Mouse (Mus musculus): Measurements from ENCODE around the gene Neu2.
"Not testable (repeated sequence)": the region's sequence is repeated elsewhere in the genome, so short reads cannot be mapped to it uniquely, and the experiment has no call there.

Gene Neu2

DNA sequence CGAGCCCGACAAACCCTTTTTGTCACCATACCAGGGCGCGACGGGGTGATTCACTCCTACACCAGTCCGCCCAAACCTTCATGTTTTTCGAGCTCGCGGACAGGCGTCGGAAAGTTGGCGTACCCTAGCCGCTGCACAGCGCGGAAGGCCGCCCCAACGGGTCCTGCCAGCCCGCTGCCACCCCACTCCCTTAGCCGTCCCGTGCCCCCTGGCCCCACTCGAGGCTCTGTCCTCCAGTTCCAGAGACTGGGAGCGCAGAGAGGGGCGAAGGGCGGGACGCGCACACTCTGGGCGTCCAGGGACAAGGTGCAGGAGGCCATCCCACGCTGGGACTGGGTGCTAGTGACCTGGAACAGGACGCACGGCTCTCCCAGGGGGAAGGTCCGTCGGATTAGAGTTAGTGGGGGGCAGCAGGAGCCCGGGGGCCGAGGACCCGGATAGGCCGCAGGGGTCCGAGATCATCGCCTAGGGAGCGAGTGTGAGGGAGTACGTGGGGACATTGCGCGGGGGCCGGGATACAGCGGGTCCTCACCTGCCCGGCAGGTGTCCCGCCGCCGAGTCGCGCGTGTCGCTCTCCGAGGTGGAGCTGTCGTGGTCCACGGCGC lies at the start of gene Neu2:
Gene Neu2 (plus strand): TSS at position 329 of the 605 bp plus-strand sequence.
- DNase-seq: peak; percentile 35

DNA sequence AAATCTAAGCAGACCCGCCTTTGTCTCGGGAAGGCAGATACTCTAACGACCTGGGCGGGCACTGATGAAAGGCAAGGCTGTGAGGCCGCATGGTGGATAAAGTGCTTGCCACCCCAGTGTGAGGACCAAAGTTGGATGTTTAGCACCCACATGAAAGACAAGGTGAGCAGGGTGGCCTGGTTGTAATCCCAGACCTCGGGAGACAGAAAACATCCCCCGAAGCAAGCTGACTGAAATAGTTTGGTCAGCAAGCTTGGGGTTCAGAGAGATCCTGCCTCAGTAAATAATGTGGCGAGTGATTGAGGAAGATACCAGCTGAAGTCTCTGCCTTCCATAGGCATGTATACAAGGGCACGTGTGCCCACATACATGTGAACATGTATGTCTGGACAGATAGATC lies 42.2 kb upstream of the Neu2 start:
- DNase-seq: no peak

DNA sequence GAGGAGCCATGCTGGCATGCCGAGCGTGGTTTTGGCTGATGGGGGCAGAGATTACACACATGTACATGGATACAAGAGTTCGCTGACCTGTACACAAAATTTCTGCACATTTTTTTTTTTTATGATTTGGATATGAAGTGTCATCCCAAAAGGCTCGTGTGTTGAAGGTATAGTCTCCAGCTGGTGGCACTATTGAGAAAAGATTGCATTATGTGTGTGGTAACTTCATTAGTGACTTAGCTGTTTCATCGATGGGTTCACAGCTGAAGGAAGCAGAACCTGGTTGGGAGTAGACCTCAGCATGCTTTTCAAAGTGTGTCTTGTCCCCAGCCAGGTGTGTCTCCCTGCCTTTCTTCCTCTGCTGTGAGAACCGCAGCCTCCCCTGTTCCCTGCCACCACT lies 41.4 kb upstream of the Neu2 start:
- no peak for DNase-seq

DNA sequence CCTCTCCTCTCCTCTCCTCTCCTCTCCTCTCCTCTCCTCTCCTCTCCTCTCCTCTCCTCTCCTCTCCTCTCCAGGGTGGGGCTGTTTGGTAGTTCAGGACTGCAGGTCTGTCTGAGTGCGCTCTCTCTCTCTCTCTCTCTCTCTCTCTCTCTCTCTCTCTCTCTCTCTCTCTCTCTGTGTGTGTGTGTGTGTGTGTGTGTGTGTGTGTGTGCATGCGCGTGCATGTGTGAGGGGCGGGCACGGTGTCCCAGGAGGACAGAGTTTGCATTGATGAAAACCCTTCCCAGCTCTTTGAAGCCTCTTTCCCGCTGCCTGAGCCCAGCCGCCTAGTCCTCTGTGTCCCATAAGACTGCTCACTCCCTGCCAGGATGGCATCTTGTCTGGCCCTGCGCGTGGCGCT lies 39.7 kb upstream of the Neu2 start, which contains the start of gene Snorc:
Gene Snorc (plus strand): TSS at position 301 of the 400 bp plus-strand sequence.
- not testable (repeated sequence) for DNase-seq

DNA sequence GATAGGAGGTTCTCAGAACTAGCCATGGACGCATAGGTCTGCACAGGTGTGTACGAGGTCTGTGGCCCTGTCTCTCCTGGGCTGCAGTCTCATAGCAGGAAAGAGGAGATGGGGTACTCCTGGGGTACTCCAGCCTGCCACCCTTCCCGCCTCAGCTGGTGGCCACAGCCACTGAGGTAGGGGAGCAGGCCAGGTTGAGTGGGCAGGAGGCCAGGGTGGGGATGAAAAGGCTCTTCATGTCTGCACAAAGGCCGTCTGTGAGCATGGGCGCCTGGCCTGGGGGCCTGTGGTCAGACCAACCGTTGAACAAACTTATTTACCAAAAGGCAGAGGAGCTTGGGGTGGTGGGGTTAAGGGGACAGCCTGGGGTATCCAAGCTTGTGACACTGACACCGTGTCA lies 37.8 kb upstream of the Neu2 start:
- peak; percentile 55 for DNase-seq

DNA sequence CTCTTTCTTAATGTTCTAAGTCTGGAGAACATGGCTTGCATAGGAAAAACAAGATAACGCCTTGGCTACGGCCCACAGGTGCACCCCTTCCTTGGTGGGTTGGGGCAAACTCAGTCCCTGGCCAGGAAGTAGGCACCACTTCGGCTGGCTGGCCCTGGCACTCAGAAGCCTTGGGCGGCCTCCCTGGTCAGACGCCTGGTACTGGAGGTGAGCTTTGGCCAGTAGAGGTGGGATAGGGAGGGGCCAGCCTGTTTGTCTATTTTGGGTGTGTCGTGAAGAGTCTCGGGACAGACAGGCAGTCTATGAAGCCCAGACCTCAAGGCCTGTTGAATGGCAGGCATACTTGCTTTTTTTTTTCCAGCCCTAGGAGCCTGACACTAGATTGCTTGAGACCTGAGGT lies 37.1 kb upstream of the Neu2 start:
- DNase-seq: no peak

DNA sequence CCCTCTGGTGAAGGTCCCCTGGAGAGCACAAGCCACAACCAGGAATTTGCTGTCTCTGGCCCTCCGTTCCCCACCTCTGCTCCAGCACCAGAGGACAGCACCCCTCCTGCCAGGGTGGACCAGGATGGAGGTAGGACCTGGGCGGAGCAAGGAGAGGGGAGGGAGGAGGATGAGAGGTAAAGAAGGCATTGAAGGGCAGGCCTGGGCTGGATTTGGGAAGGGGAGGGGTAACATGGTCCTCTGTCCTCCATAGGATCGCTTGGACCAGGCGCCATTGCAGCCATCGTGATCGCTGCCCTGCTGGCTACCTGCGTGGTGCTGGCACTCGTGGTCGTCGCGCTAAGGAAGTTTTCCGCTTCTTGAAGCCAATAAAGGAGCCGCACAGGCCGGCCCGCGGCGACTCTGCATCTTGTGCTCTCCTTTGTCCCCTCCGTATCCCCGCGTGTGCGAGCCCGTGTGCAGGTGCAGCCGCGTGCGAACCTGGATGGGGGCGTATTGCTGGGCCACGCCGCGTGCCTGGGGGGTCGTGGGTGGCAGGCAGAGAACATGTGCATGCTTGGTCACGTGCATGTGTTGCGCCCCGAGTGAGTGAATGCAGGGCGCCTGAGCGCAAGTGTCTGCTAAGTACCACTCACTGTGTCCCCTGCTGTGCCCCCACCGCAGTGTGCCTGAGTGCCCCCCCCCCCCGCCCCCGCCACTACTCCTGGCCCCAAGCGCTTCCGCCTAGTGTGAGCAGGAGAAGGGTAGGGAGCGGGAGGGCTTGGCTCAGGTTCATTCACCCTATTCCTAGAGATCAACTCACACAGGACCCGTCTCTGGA lies 34.4 kb upstream of the Neu2 start:
- peak; percentile 75 for DNase-seq

DNA sequence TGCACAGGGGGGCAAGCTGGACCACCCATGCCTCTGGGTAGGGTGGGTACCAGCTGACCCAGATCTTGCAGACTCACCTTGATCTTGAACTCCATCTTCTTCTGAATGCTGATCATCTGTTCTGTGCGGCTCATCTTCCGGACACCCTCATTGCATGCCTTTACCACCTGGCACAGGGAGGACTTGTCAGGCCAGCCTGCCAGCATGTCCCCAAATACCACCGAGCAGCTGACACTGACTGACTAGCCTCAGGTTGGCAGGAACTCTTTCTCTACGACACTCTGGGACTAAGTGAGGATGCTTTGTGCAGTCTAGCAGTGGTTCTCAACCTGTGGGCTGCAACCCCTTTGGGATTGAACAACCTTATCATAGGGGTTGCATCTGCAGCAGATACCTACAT lies 27.1 kb upstream of the Neu2 start:
- no peak for DNase-seq

DNA sequence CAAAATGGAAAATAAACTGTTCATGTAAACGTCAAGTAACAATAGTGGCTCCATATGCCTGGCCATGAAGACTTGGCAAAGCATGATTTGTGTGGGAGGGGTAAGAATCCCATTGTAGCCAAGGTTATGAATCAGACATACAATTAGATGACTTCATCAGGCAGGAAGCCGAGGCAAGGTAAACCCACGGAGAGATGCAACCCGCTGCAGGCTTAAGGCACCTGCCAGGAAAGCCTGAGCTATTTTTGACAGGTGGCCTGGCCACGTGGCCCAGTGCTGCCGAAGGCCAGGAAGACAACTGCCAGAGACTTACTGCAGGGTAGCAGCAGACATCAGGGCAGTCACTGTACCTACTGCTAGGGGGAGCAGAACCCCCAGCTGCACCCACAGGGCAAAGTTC lies 23.3 kb upstream of the Neu2 start:
- DNase-seq: no peak

DNA sequence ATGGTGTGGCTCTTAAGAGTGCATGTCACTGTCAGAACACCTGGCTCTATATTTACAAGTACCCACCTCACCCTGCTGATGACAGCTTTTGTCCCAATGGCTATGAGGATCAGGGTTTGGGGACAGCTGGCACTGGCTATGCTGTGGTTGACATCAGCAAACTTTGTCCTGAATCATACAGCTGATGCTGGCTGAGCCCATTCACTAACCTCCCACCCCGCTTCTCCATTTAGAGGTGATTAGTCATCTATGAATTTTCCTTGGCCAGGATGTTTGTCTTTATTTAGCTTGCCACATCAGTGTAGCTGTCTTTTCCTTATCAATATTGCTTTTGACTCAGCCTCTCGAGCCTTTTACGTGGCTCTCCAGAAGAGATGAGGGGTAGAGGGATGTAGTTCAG lies 17.4 kb upstream of the Neu2 start:
- no peak for DNase-seq

DNA sequence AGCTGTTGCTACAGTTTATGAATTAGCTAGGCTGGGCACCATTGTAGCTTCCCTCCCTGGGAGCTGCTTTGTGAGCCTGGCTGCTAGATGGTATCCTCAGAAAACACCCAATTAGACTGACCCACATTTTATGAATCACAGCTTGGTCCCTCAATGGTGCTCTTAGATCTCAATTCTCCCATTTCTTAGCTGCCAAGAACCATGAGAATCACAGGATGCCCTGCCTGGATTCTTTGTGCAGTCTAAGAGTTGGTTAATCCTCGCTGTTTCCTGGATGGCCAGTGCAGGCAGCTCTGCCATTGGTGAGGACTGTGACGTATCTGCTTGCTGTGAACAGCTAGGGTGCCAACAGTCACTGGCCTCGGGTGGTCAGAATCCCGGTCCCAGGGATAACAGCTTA lies 16.1 kb upstream of the Neu2 start:
- no peak for DNase-seq

DNA sequence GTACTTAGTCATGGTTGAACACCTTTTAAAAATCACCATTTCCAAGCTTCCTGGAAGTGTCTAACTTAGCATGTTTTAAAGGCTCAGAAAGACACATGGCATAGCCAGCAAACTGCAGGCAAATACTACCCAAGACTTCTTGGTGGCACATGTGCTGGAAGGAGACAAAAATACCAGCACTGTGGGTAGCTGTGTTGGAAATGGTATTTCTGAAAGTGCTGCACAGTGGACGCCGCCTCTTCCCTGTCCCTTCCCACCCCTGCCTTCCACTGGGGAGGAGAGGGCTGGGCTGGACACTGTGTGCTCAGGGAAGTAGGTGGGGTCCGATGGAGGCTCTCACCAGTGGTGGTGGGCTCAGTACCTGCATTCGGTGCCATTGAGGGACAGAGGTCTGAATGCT lies 4.2 kb upstream of the Neu2 start:
- DNase-seq: no peak

DNA sequence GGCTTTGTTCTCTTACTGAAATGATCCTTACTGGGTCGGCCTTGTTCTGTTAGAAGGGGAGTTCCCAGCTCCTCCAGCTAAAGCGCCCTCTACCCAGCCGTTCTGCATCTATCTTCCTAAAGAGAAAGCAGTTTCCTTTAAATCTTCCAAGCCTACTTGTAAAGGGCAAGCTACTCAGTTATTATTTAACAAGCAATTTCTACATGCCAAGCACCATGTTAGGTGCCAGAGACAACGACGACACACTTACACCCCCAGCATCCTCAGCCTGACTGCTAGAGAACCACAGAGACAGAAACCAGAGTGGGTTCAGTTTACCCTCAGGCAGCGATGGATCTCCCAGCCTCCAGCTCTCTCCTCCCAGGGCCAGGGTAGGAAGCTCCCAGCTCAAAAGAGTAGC lies 1.8 kb upstream of the Neu2 start:
- DNase-seq: no peak

DNA sequence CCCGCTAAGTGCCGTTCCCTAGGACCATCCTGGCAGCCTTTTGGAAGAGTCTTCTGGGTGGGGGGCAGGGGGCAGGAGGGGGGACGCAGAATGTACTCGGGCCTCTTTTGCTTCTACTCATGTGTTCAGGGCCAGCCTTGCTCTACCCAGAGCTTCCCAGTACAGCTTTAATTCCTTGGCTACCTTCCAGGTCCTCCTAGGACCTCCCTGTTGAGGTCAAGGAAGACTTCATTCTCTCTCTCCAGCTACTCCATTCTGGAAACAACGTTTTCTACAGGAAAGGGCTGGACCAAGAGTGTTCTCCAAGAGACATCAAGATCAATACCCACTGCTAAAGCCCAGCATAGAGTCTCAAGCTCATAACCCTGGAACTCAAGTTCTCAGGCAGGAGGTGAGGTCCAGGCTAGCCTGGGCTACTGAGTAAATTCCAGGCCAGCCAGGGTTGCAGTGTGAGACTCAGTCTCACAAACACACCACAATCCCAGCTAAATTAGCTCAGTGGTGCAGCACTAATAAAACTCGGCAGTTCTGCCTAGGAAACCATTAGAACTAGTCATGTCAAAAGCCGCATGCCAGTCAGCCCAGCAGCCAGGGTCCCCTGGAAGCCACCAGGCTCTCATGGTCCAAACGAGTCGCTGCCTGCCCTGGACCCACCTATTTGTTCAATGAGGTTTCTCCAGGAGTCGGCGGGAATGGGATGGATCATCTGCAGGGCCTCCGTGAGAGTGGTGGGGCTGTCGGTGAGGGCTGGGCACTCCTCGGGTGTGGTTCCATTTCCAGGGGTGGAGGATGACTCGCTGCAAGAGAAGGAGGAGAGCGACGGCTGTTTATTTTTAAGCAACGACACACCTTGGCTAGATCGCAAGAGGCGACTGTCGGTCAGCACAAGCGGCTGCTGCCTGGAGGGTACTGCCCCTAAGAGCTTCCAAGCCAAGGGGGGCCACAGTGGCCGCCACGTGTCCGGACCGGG lies 813 bp upstream of the Neu2 start:
- DNase-seq: no peak

DNA sequence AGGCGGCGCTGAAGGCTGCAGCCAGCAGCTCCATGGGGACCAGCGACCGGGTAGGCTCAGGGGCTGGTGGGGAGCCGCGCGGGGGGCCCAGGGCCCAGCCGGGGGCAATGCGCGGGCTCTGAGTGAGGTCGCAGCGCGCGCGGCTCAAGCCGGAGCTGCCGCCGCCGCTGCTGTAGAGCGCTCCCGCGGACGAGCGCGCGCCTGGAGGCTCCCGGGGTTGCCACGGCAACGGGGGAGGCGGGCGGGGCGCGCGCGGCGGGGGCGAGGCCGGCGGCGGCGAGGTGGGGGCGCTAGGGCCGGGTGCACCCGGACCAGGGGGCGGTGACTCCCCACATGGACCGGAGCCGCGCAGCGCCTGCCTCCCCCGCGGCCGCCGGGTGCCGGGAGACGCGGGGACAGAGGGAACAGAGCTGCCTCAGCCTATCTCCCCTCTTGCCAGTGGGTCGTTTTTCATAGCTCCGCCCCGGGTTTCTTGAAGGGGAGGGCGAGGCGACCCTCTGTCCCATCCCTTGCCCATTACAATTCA lies 540 bp downstream of the Neu2 start:
- DNase-seq: peak; percentile 78

DNA sequence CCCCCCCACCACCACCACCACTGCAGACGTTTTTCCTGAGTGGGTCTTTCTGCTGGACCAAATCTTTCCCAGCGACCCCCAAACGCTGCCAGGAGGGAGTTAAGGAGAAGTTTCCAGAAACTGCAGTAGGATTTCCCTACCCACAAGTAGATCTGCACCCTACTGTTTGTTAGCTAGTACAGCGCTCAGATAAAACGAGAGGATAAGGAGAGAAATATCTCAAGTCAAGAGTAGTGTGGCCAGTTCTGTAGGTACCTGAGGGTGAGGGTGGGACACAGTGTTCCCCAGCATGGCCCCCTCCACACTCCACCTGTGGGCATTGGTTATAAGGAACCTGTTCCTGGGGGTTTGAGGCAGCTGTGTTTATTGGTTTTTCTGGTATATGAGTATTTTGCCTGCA lies 1.2 kb downstream of the Neu2 start:
- DNase-seq: no peak

DNA sequence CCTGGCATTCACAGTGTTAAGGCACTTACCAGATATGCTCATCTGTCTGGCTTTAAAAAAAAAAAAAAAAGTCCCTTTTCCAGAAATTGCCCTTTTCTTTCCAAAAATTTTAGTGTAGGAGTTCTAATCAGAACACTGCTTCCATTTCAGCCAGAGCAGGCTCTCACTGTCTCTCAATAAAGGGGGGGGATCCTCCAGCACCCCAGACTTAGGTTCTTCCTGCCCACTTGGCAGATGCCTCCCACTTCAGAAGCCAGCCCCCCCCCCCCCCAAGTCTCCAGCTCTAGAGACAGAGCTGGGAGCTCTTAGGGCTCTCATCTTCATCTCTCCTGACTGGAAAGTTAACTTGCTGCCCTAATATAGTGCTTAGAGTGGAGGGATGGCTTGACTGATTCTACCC lies 10.8 kb downstream of the Neu2 start:
- DNase-seq: no peak

DNA sequence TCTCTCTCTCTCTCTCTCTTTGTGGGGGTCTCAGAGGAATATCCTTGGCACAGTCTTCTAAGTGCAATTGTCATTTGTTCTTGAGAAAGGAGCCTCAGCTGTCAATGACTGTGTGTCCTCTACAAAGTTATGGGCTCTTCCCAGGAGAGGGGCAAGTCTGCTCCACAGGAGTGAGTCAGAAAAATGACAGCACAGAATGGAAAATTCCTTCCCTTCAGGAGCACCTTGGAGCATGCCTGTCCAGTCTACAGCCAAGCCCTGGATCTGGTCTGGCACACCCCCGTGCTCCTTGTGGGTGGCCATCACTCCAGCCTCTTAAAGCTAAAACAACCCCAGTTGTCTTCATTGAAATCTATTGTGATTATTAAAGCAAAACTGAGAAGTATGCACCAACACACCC lies 11.8 kb downstream of the Neu2 start:
- DNase-seq: no peak

DNA sequence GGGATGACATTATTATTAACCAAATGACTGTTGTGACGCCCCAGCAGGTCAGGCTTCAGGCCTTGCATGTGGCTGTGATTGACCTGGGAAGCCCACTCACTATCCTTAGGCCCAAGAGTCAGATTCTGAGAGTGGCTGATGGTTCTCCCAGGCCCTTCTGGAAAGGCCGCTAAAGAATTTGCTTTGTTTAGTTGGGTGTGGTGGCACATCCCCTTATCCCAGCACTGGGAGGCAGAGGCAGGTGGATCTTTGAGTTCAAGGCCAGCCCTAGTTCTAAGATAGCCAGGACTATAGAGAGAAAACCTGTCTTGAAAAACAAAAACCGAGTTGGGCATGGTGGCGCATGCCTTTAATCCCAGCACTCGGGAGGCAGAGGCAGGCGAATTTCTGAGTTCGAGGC lies 15.4 kb downstream of the Neu2 start:
- DNase-seq: no peak

DNA sequence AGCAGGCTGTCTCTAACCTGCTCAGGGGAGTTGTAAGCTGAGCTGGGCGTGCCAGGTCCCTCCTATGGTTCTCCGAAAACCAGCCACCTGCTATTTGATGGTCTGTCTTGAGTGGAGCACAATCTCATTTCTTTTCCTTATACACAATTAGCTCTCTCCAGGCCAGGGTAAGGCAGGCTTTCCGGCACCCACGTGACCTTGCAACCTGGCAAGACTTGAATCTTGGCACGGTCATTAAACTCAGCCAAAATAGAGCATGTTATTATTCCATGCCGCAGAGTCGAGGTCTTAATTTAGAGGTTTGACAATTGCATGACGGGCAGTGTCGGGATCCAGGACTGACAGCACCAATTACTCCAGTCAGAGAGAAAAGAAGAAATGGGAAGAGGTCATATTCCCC lies 17.5 kb downstream of the Neu2 start:
- DNase-seq: no peak

DNA sequence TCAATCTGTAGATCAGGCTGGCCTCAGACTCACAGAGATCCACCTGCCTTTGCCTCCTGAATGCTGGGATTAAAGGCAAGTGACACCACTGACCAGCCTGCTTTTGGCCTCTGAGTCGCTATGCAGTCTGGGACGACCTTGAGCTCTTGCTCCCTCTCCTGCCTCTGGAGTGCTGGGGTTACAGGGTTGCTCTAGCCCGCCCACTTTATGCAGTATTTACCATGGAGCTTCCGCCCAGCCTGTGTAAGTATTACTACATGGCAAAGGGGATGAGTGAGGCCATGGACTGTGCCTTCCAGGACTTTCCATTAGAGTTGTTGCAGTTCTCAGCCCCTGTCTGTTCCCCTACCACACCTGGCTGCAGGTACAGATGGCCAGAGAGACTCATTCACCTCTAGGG lies 22.7 kb downstream of the Neu2 start:
- DNase-seq: no peak

DNA sequence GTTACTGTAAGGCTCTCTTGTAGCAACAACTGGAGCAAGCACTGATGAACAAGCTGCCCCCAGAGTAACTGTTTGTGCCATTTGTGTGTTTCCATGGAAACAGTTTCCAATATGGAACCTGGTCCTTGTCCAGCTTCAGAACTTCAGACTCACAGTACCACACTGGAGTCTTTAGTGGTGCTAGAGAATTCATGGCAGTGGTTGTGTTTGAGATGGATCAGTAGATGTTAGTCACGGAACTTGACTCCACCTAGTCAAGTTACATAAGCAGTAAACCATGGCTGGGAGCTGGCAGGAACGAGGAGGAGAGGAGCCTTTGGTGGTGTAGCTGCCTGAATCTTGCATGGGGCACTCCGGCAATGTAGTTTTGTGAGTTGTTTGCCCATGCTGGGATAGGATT lies 24.4 kb downstream of the Neu2 start:
- DNase-seq: no peak

DNA sequence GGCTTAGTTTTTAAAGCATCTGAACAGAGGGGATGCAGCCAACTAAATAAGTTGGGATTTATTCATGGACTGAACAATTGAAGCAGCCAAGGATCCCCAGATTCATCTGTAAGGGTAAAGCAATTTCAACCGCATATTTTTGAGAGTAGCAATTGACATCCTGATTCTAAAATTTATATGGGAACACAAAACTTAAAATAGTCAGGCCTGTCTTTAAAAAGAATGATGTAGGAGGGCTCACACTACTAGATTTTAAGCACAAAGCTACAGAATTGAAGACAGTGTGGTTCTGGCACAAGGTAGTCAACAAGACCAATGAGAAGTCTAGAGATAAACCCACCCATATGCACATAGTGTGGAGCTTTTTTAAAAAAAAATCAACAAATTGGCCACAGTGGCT lies 27.3 kb downstream of the Neu2 start:
- DNase-seq: no peak

Measured in right cerebral cortex, postnatal 14 days (tissue).